Mouse (Mus musculus): ENCODE measurements at regions not wholly inside any gene's neighbourhood (a gene's known extent, or its start where the extent isn't known, plus 50 kb on each side); places are given as distances from the start of the nearest gene placed in this dataset.

- TF ChIP-seq CTCF (IDR thresholded peaks at IDR 0.05; ENCODE audit: control insufficient read depth, insufficient read depth, insufficient read length), result no peak
- no peak for TF ChIP-seq FOSL1 (IDR thresholded peaks at IDR 0.05; ENCODE audit: insufficient read depth, low read length, poor library complexity, severe bottlenecking)
- no peak for TF ChIP-seq CEBPB (IDR thresholded peaks at IDR 0.05; ENCODE audit: low read depth)
- no peak for TF ChIP-seq MAX (IDR thresholded peaks at IDR 0.05)
Measured at GRCm38 (mm10) chr9:46740496-46740895, 258.0 kb upstream of the Gm4791 start.
